ENCODE assay signal across 9 mouse cellular contexts in genomic region chr17:25879261-25879660, GRCm38 (mm10). TPM values are rescaled to one million over a fixed set of nuclear protein-coding genes. Genes with fewer than 3 reads are reported as not detected.
DNase-seq lines count a peak whose midpoint lies in the region; ATAC-seq and TF ChIP-seq lines count a peak whose summit lies in the region.
"Had no signal": no experiment of that assay in that cellular context is flagged by ENCODE, and none has a peak within 500 bp of the region (broad histone marks: within the 10 kb centered on the region; RNA-seq: fewer than 3 reads in every experiment).

No protein-coding gene starts in this region.

- no peaks in the 10 kb centered on the region for H3K79me2 ChIP-seq in heart, adult 2 months (replicated peaks; ENCODE audit: control insufficient read depth, insufficient read depth, low read length)

- no peak overlapping the region for H3K4me3 ChIP-seq in heart, adult 2 months
- H3K4me3 ChIP-seq in heart, embryonic 11.5 days (ENCODE audit: low read depth, low read length) = no peak overlapping the region
- H3K4me3 ChIP-seq in testis, adult 2 months (ENCODE audit: control insufficient read depth, low read depth, low read length) = no peak overlapping the region
- H3K4me3 ChIP-seq in embryonic facial prominence, embryonic 10.5 days = peak overlapping the region; percentile 36
- no peak overlapping the region for H3K4me3 ChIP-seq in heart, embryonic 10.5 days
- H3K4me3 ChIP-seq in hindbrain, embryonic 16.5 days (ENCODE audit: low read length) = no peak overlapping the region
- H3K4me3 ChIP-seq: liver, embryonic 13.5 days had no signal

- no peak overlapping the region for H3K4me2 ChIP-seq in heart, embryonic 11.5 days
- no peak overlapping the region for H3K4me2 ChIP-seq in hindbrain, embryonic 16.5 days (ENCODE audit: low read length)
- H3K4me2 ChIP-seq: liver, embryonic 13.5 days had no signal

- no peaks in the 10 kb centered on the region for H3K36me3 ChIP-seq in heart, adult 2 months (ENCODE audit: control insufficient read depth, insufficient read depth, low read length)
- peaks cover 11% of the 10 kb centered on the region; the same call in 1 of the 2 replicates for H3K36me3 ChIP-seq in heart, embryonic 11.5 days (ENCODE audit: control insufficient read depth, insufficient read depth, low read length)
- no peaks in the 10 kb centered on the region; the same call in 1 of the 2 replicates for H3K36me3 ChIP-seq in testis, adult 2 months (ENCODE audit: control insufficient read depth, insufficient read depth, low read length)
- H3K36me3 ChIP-seq in embryonic facial prominence, embryonic 10.5 days (replicated peaks) = peaks cover 54% of the 10 kb centered on the region
- peaks cover 43% of the 10 kb centered on the region for H3K36me3 ChIP-seq in heart, embryonic 10.5 days
- peaks cover 23% of the 10 kb centered on the region for H3K36me3 ChIP-seq in hindbrain, embryonic 16.5 days (ENCODE audit: control insufficient read depth, insufficient read depth, low read length)

- H3K9ac ChIP-seq in heart, adult 2 months (ENCODE audit: low read depth, low read length) = no peak overlapping the region
- no peak overlapping the region for H3K9ac ChIP-seq in heart, embryonic 11.5 days (ENCODE audit: low read depth, low read length)
- H3K9ac ChIP-seq in hindbrain, embryonic 16.5 days (ENCODE audit: low read depth, low read length) = no peak overlapping the region
- H3K9ac ChIP-seq: liver, embryonic 13.5 days had no signal

- ATAC-seq in heart, embryonic 11.5 days (replicated peaks; ENCODE audit: insufficient number of reproducible peaks, low FRiP score, low TSS enrichment) = no peak
- ATAC-seq in hindbrain, embryonic 16.5 days = no peak

- whole genome bisulfite sequencing in heart, adult 2 months = 80% methylated on average over 4 of the region's 4 CpGs
- 64% methylated on average over 4 of the region's 4 CpGs for WGBS in heart, embryonic 11.5 days (ENCODE audit: insufficient replicate concordance)
- WGBS in embryonic facial prominence, embryonic 10.5 days = 49% methylated on average over 4 of the region's 4 CpGs
- 66% methylated on average over 4 of the region's 4 CpGs for WGBS in heart, embryonic 10.5 days
- 32% methylated on average over 4 of the region's 4 CpGs for WGBS in hindbrain, embryonic 16.5 days

- H3K27ac ChIP-seq in heart, adult 2 months = no peak overlapping the region
- no peak overlapping the region for H3K27ac ChIP-seq in heart, embryonic 11.5 days (ENCODE audit: low read depth, low read length)
- no peak overlapping the region for H3K27ac ChIP-seq in testis, adult 2 months (ENCODE audit: control insufficient read depth, insufficient read depth, low read depth, low read length)
- peak overlapping the region; percentile 89 for H3K27ac ChIP-seq in embryonic facial prominence, embryonic 10.5 days (replicated peaks)
- H3K27ac ChIP-seq in heart, embryonic 10.5 days = no peak overlapping the region
- H3K27ac ChIP-seq in hindbrain, embryonic 16.5 days (ENCODE audit: low read depth, low read length) = no peak overlapping the region

- no peak for DNase-seq in heart, adult 2 months
- no peak for DNase-seq in testis, postnatal 14 days (ENCODE audit: low spot score)
- DNase-seq in embryonic facial prominence, embryonic 10.5 days (ENCODE audit: low spot score) = peak; percentile 54
- DNase-seq in right cerebral cortex, postnatal 10 days (ENCODE audit: low spot score in 2 of 2) = peak; percentile 63 to 73
- no peak for DNase-seq in heart, embryonic 10.5 days (ENCODE audit: low spot score)
- DNase-seq: liver, embryonic 13.5 days had no signal

- TF ChIP-seq EP300 in heart, adult 2 months (IDR thresholded peaks at IDR 0.05; ENCODE audit: insufficient read depth, low read depth, low read length) = no peak

- 0 out of 2 replicates have a peak, but pooled peaks have one; percentile 9 for TF ChIP-seq POLR2A in heart, adult 2 months (IDR thresholded peaks at IDR 0.05; ENCODE audit: insufficient read depth, low read depth, low read length)
- TF ChIP-seq POLR2A in testis, adult 2 months (IDR thresholded peaks at IDR 0.05; ENCODE audit: control insufficient read depth, low read depth, low read length) = no peak

- TF ChIP-seq CTCF in heart, adult 2 months (IDR thresholded peaks at IDR 0.05) = peak; percentile 63
- TF ChIP-seq CTCF in testis, adult 2 months (IDR thresholded peaks at IDR 0.05; ENCODE audit: control insufficient read depth, insufficient read depth, insufficient replicate concordance, low read depth, low read length) = peak; percentile 24; the same call in 1 of the 2 replicates

- no peaks in the 10 kb centered on the region for H3K9me3 ChIP-seq in heart, embryonic 11.5 days (replicated peaks; ENCODE audit: control insufficient read depth, low read length)
- no peaks in the 10 kb centered on the region for H3K9me3 ChIP-seq in embryonic facial prominence, embryonic 10.5 days
- no peaks in the 10 kb centered on the region for H3K9me3 ChIP-seq in heart, embryonic 10.5 days
- H3K9me3 ChIP-seq in hindbrain, embryonic 16.5 days (ENCODE audit: control insufficient read depth, low read length) = no peaks in the 10 kb centered on the region
- H3K9me3 ChIP-seq: liver, embryonic 13.5 days had no signal

- intact Hi-C loops in heart, adult 2 months (cut with DNase I) = no loop called here

- peaks cover 4% of the 10 kb centered on the region; the same call in 1 of the 2 replicates for H3K4me1 ChIP-seq in heart, adult 2 months (ENCODE audit: control insufficient read depth, insufficient read depth, low read length)
- H3K4me1 ChIP-seq in heart, embryonic 11.5 days (ENCODE audit: control insufficient read depth, insufficient read depth, low read length) = peaks cover 31% of the 10 kb centered on the region
- peaks cover 13% of the 10 kb centered on the region for H3K4me1 ChIP-seq in testis, adult 2 months (ENCODE audit: control insufficient read depth, insufficient read depth, low read length)
- peaks cover 88% of the 10 kb centered on the region for H3K4me1 ChIP-seq in embryonic facial prominence, embryonic 10.5 days
- peaks cover 74% of the 10 kb centered on the region for H3K4me1 ChIP-seq in heart, embryonic 10.5 days
- H3K4me1 ChIP-seq in hindbrain, embryonic 16.5 days (ENCODE audit: control insufficient read depth, insufficient read depth, low read depth, low read length) = peaks cover 20% of the 10 kb centered on the region

- no peaks in the 10 kb centered on the region for H3K27me3 ChIP-seq in heart, adult 2 months (ENCODE audit: control insufficient read depth, insufficient read depth, low read length)
- H3K27me3 ChIP-seq in heart, embryonic 11.5 days (ENCODE audit: control insufficient read depth, insufficient read depth, low read length) = no peaks in the 10 kb centered on the region
- H3K27me3 ChIP-seq in testis, adult 2 months (ENCODE audit: control insufficient read depth, insufficient read depth, low read length) = no peaks in the 10 kb centered on the region
- H3K27me3 ChIP-seq in embryonic facial prominence, embryonic 10.5 days (replicated peaks; ENCODE audit: low read depth, poor library complexity, severe bottlenecking) = no peaks in the 10 kb centered on the region
- no peaks in the 10 kb centered on the region for H3K27me3 ChIP-seq in heart, embryonic 10.5 days (ENCODE audit: insufficient read depth, poor library complexity, severe bottlenecking)
- no peaks in the 10 kb centered on the region for H3K27me3 ChIP-seq in hindbrain, embryonic 16.5 days (replicated peaks; ENCODE audit: control insufficient read depth, insufficient read depth, low read length)
- H3K27me3 ChIP-seq: liver, embryonic 13.5 days had no signal

RNA-seq across cellular contexts. Expression of gene Wfikkn1, which starts 1.4 kb away (rescaled TPM):
- under 1 TPM; 0.50 to 0.82 TPM for total RNA-seq in heart, adult 2 months (2021)
- polyA plus RNA-seq in heart, adult 2 months (2012; rRNA removed) = 0.29 and 0.44 TPM in 2 replicates
- 0.17 and 0.47 TPM in 2 replicates for polyA plus RNA-seq in heart, embryonic 11.5 days (2014; fragmentation: Nextera tagmentation; extraction: Ambion mirVana)
- 0.96 and 0.98 TPM in 2 replicates for polyA plus RNA-seq in testis, adult 2 months (2012; rRNA removed)
- polyA plus RNA-seq in embryonic facial prominence, embryonic 10.5 days (2016; fragmentation: Nextera tagmentation; extraction: Ambion mirVana) = 7.8 and 12.6 TPM in 2 replicates
- polyA plus RNA-seq in heart, embryonic 10.5 days (2016; fragmentation: Nextera tagmentation; extraction: Ambion mirVana) = 0.96 and 3.8 TPM in 2 replicates
- 0.34 and 0.51 TPM in 2 replicates for polyA plus RNA-seq in hindbrain, embryonic 16.5 days (2015; fragmentation: Nextera tagmentation; extraction: Ambion mirVana)

RNA-seq across cellular contexts. Expression of gene Mettl26, which starts 4.4 kb away (rescaled TPM):
- total RNA-seq in heart, adult 2 months (2021) = 10 to 100 TPM; 12.7 TPM
- polyA plus RNA-seq in heart, adult 2 months (2012; rRNA removed) = 24.8 and 30.5 TPM in 2 replicates
- 42.7 and 46.0 TPM in 2 replicates for polyA plus RNA-seq in heart, embryonic 11.5 days (2014; fragmentation: Nextera tagmentation; extraction: Ambion mirVana)
- polyA plus RNA-seq in testis, adult 2 months (2012; rRNA removed) = 49.8 and 56.2 TPM in 2 replicates
- 68.1 and 69.8 TPM in 2 replicates for polyA plus RNA-seq in embryonic facial prominence, embryonic 10.5 days (2016; fragmentation: Nextera tagmentation; extraction: Ambion mirVana)
- polyA plus RNA-seq in heart, embryonic 10.5 days (2016; fragmentation: Nextera tagmentation; extraction: Ambion mirVana) = 46.7 and 55.4 TPM in 2 replicates
- polyA plus RNA-seq in hindbrain, embryonic 16.5 days (2015; fragmentation: Nextera tagmentation; extraction: Ambion mirVana) = 63.4 and 67.5 TPM in 2 replicates

RNA-seq across cellular contexts. Expression of gene Mcrip2, which starts 10.7 kb away (rescaled TPM):
- 100 to 1,000 TPM; 234 to 288 TPM for total RNA-seq in heart, adult 2 months (2021)
- polyA plus RNA-seq in heart, adult 2 months (2012; rRNA removed) = 189 and 254 TPM in 2 replicates
- 160 and 168 TPM in 2 replicates for polyA plus RNA-seq in heart, embryonic 11.5 days (2014; fragmentation: Nextera tagmentation; extraction: Ambion mirVana)
- 28.2 and 28.8 TPM in 2 replicates for polyA plus RNA-seq in testis, adult 2 months (2012; rRNA removed)
- 17.3 and 20.2 TPM in 2 replicates for polyA plus RNA-seq in embryonic facial prominence, embryonic 10.5 days (2016; fragmentation: Nextera tagmentation; extraction: Ambion mirVana)
- polyA plus RNA-seq in heart, embryonic 10.5 days (2016; fragmentation: Nextera tagmentation; extraction: Ambion mirVana) = 133 and 201 TPM in 2 replicates
- 34.1 and 38.9 TPM in 2 replicates for polyA plus RNA-seq in hindbrain, embryonic 16.5 days (2015; fragmentation: Nextera tagmentation; extraction: Ambion mirVana)

RNA-seq across cellular contexts. Expression of gene Wdr90, which starts 18.0 kb away (rescaled TPM):
- 1 to 10 TPM; 1.2 to 1.3 TPM for total RNA-seq in heart, adult 2 months (2021)
- 8.0 and 8.5 TPM in 2 replicates for polyA plus RNA-seq in heart, adult 2 months (2012; rRNA removed)
- polyA plus RNA-seq in heart, embryonic 11.5 days (2014; fragmentation: Nextera tagmentation; extraction: Ambion mirVana) = 12.3 and 14.0 TPM in 2 replicates
- polyA plus RNA-seq in testis, adult 2 months (2012; rRNA removed) = 49.9 and 54.9 TPM in 2 replicates
- 53.8 and 56.1 TPM in 2 replicates for polyA plus RNA-seq in embryonic facial prominence, embryonic 10.5 days (2016; fragmentation: Nextera tagmentation; extraction: Ambion mirVana)
- 22.4 and 31.7 TPM in 2 replicates for polyA plus RNA-seq in heart, embryonic 10.5 days (2016; fragmentation: Nextera tagmentation; extraction: Ambion mirVana)
- polyA plus RNA-seq in hindbrain, embryonic 16.5 days (2015; fragmentation: Nextera tagmentation; extraction: Ambion mirVana) = 13.1 and 16.2 TPM in 2 replicates

RNA-seq across cellular contexts. Expression of gene Rhot2, which starts 34.6 kb away (rescaled TPM):
- 100 to 1,000 TPM; 120 to 139 TPM for total RNA-seq in heart, adult 2 months (2021)
- 209 and 257 TPM in 2 replicates for polyA plus RNA-seq in heart, adult 2 months (2012; rRNA removed)
- polyA plus RNA-seq in heart, embryonic 11.5 days (2014; fragmentation: Nextera tagmentation; extraction: Ambion mirVana) = 9.6 and 11.9 TPM in 2 replicates
- polyA plus RNA-seq in testis, adult 2 months (2012; rRNA removed) = 37.5 and 38.7 TPM in 2 replicates
- polyA plus RNA-seq in embryonic facial prominence, embryonic 10.5 days (2016; fragmentation: Nextera tagmentation; extraction: Ambion mirVana) = 26.3 and 27.2 TPM in 2 replicates
- polyA plus RNA-seq in heart, embryonic 10.5 days (2016; fragmentation: Nextera tagmentation; extraction: Ambion mirVana) = 29.0 and 29.8 TPM in 2 replicates
- polyA plus RNA-seq in hindbrain, embryonic 16.5 days (2015; fragmentation: Nextera tagmentation; extraction: Ambion mirVana) = 16.9 and 20.3 TPM in 2 replicates

Comparison
In these comparisons a context has a peak if more than half of its experiments do, and no peak if none do; other contexts are left out.
1. DNase-seq: peak in embryonic facial prominence, embryonic 10.5 days (single experiment) and right cerebral cortex, postnatal 10 days (2 of 2); none in heart, adult 2 months (0 of 2), testis, postnatal 14 days (single experiment) and heart, embryonic 10.5 days (single experiment).